Mouse (Mus musculus): ENCODE data around the gene Dse.

Dse gene

DNA sequence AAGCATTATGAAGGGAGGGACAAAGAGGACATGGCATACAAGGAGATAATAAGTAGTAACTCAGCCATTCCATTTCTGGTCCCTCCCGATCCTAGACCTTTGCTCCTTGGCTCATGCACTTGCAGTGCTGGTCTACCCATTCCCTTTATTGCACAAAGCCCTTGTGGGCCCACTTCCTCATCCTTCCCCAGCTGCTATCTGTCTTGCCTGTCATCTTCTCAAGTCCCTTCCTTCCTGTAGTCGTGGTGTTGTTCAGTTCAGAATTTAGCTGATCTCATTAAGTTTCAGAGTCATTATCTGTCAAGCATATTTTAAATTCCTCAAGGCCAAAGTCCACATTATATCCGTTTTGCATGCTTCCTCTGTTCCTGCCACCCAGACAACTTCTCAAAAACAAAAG lies 9.5 kb downstream of the Dse start:
- no peak for DNase-seq

GRCm38 (mm10) chr10:34197269-34197668 lies 10.2 kb downstream of the Dse start:
- DNase-seq, result no peak

- DNase-seq, result no peak
Measured at GRCm38 (mm10) chr10:34194957-34195356, 12.6 kb downstream of the Dse start.

GRCm38 (mm10) chr10:34194503-34194902 lies 13.0 kb downstream of the Dse start:
- DNase-seq, result no peak

DNA sequence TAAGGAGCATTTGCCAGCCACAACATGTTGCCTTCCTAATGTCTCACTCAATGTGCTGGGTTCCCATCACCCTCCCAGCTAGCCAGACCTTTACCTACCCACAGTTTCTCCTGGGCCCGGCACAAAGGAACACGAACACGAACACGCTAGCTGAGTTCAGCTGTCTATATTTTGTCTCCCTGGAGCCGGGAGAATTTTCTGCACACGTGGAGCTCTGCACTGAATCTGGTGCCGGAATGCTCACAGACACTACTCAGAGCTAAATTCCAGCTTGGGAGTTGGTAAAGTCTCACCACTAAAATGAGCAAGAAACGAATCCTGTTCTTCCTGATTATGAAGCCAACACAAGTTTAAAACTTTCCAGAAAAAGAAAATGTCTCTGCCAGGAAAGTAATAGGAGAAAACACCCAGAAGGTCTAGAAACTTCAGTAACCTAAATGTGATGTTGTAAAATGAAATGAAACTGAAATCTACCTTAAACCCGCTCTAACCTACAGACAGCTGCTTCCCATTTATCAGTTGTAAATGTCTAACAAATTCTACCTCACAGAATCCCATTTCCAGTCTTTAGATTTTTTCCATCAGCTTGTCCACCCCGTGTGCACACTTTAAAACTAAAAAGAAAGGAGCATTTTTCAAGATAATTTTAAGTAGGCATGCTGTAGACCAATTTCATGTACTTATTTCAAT lies 20.8 kb downstream of the Dse start:
- DNase-seq, result no peak

DNA sequence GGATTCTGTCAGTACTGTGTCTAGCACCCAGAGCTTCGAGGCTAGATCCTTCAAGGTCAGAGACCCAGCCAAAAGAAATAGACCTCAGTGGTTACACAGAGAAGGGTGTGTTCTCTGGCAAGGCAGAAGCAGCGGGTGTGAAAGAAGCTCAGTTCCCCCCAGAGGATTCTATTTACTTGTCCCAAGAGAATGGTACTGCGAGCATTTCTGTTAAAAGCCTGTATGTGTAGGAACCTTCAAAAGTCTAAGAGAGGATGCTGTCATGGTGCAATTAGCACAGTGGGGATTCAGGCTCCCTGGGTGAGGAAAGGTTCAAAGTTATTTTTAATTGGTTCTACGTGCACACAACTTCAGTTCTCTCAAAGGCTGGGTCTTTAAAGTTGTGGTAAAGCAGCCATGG lies 22.0 kb downstream of the Dse start:
- no peak for DNase-seq

- DNase-seq, result no peak
Measured at GRCm38 (mm10) chr10:34184956-34185355, 22.6 kb downstream of the Dse start.

GRCm38 (mm10) chr10:34183731-34184130 lies 23.8 kb downstream of the Dse start:
- no peak for DNase-seq

DNA sequence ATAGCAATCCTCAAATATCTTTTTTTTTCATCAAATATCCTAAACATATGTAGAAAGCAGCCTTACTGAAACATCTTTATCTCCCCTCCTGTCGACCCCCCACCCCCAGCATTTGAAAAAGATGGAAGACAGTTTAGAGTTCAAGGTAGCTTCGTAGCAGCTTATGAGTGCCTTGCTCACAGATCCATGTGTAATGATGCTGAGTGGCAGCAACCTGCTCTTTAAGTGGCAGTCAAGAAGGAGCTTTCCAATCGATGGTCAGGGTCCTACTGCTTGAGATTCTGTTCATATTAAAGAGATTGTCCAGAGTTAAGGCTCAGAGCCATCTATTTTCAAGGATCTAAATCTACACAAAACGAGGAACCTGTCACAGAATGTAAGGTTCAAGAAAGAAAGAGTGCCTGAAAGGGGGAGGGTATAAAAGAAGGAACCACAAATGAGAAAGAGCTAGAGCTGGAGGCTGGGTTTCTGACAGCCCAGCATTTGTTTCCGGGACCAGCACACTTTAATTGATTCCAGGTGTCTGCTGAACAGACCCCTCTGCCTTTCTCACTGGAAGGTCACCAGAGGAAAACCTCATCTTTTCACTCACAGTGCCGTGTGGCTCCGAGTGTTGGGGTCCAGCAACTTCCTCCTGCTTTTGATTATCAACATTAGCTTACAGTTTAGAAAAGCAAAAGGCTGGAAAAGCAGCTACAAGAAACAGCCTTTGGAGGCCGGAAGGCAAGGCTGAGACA lies 31.5 kb downstream of the Dse start:
- DNase-seq, result no peak

DNA sequence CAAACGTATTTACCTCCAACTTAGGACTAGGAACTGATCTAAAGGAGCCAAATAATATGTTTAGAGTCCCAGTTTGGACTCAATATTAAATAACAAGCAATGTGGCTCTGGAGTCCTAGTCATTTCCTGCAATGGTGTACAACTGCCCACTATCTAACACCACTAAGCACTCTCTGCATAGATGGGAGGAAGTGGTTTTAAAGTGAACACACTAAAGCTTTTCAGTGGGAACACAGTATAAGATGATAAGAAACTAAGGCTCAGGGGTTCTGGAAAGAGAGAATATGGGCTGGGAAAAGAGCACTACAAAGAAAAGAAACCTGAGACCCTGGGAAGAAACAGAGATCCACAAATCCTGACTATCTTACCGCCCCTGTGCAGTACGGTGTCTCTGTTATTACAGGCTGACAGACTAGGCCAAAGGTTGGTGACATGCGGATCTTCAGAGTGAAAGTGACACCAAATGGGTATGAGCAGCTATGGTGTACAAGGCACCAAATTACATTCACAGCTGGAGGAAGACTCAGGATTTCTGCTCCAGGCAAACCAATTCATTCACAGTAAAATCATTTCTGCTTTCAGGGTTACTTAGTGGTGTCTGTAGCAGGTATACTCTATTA lies 34.7 kb downstream of the Dse start:
- no peak for DNase-seq

- no peak for DNase-seq
Measured at GRCm38 (mm10) chr10:34171660-34172059, 35.9 kb downstream of the Dse start.

- no peak for DNase-seq
Measured at GRCm38 (mm10) chr10:34171191-34171590, 36.3 kb downstream of the Dse start.

DNA sequence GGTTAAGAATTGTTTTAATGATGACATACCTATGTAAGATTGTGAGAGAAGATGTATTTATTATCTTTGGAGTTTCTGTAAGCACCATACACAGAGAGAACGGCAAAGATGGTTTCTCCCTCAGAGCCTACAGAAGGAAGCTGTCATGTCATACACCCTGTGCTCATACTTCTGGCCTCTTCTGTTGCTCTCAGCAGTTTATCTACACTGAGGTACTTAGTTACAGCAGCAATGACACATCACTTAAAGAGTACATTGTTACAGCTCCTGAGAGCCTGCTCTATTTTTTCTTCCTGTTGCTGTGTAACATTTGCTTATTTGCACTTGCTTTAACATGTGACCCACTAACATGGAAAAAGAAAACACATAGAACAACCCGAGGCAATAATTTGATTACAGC lies 40.5 kb downstream of the Dse start:
- DNase-seq, result no peak

- DNase-seq, result no peak
Measured at GRCm38 (mm10) chr10:34155796-34156554, 51.5 kb downstream of the Dse start.

- DNase-seq, result no peak
Measured at GRCm38 (mm10) chr10:34151827-34152226, 55.7 kb downstream of the Dse start.

DNA sequence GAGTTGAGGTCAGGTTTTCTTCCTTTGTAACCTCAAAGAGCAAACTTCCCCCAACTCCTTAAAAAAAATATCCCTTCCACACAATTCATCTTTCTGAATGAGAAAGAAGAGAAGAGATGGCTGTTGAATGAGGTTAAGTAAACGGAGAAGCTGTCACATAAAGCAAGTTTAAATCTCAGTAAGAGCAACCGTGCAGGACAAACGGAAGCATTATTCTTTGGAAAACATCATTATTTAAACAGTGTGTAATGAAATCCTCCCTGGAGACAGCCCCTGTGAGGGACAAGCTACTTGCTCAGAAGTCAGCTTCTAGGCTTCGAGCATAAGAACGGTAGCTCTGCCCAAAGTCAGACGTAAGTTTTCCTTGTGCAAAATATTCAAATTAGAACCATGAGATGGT lies 57.1 kb downstream of the Dse start:
- no peak for DNase-seq

GRCm38 (mm10) chr10:34149772-34150171 lies 57.7 kb downstream of the Dse start:
- no peak for DNase-seq

DNA sequence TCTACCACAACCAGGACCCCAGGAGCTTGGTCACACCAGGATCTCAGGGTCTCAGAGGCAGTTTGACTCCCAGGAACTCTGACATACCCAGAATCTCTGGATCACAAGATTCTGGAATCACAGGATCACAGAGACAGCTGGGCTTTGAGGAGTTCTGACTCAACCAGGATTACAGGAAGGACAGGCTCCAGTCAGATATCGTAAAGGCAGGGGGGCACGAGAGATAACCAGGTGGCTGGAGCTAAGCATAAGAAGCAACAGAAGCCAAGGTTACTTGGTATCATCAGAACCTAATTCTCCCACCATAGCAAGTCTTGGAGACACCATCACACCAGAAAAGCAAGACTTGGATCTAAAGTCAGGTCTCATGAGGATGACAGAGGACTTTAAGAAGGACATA lies 65.8 kb downstream of the Dse start:
- no peak for DNase-seq

- DNase-seq, result no peak
Measured at GRCm38 (mm10) chr10:34139768-34140167, 67.7 kb downstream of the Dse start.

GRCm38 (mm10) chr10:34138027-34138426 lies 69.5 kb downstream of the Dse start:
- DNase-seq, result no peak

- no peak for DNase-seq
Measured at GRCm38 (mm10) chr10:34136432-34136831, 71.1 kb downstream of the Dse start.

DNA sequence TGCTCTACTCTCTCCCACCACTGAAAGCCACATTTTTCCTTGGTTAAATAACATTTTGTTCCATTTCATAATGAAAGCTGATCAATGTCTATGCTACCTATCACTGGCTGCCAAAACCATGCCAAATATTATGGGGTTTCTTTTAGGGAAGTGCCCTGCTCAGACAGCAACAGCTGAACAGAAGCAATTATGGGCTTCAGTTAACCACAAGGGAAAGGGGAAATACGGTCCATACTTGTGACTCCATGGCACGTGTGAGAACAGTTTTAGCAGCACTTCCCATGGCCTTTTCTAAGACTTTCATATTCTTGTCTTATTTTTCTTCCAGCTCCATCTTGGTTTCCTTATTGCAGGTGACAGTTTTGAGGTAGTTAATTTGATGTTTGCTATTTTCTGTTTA lies 76.2 kb downstream of the Dse start:
- no peak for DNase-seq

GRCm38 (mm10) chr10:34128391-34128790 lies 79.1 kb downstream of the Dse start:
- no peak for DNase-seq

All from cerebellum, adult 11-12 months (tissue).